Mouse (Mus musculus) myocyte (in vitro differentiated cells): ENCODE data around the gene Gm4737.

Source experiments
- CEBPB ChIP-seq: IDR thresholded peaks from 2 replicates; pipeline ENCODE4 v1.6.1; 2011; ENCODE audit warnings: mild to moderate bottlenecking, moderate library complexity; ENCODE audit not compliant: poor library complexity, insufficient read depth, severe bottlenecking
- E2F4 ChIP-seq: IDR thresholded peaks from one replicate; pipeline ENCODE4 v1.6.1; 2011; ENCODE audit warnings: mild to moderate bottlenecking, control low read depth, moderate library complexity; ENCODE audit not compliant: insufficient read depth
- MAX ChIP-seq: IDR thresholded peaks from one replicate; pipeline ENCODE4 v1.6.1; 2011; ENCODE audit warnings: low read depth, mild to moderate bottlenecking, control low read depth
- MYOD1 ChIP-seq, 3 experiments: IDR thresholded peaks; one replicate each; pipeline ENCODE4 v1.6.1; 2011; ENCODE audit warnings: control low read depth in 2 of 3, low read depth in 2 of 3, mild to moderate bottlenecking in 2 of 3, moderate library complexity in 1 of 3; ENCODE audit not compliant: insufficient read length in 2 of 3, control insufficient read depth in 1 of 3
- MYOG ChIP-seq, 3 experiments: IDR thresholded peaks; one replicate each; pipeline ENCODE4 v1.6.1; 2011; ENCODE audit warnings: control low read depth in 2 of 3, low read depth in 2 of 3, mild to moderate bottlenecking in 2 of 3; ENCODE audit not compliant: insufficient read length in 2 of 3, control insufficient read depth in 1 of 3, insufficient read depth in 1 of 3
- POLR2A ChIP-seq: IDR thresholded peaks from one replicate; pipeline ENCODE4 v1.6.1; 2011; ENCODE audit warnings: low read depth, mild to moderate bottlenecking, control low read depth, moderate library complexity; ENCODE audit not compliant: insufficient read length
- POLR2AphosphoS2 ChIP-seq: IDR thresholded peaks from one replicate; pipeline ENCODE4 v1.6.1; 2011; ENCODE audit warnings: low read depth, control low read depth; ENCODE audit not compliant: insufficient read length
- REST ChIP-seq: IDR thresholded peaks from one replicate; pipeline ENCODE4 v1.6.1; 2011; ENCODE audit warnings: mild to moderate bottlenecking, control low read depth, moderate library complexity; ENCODE audit not compliant: insufficient read depth, insufficient read length
- SRF ChIP-seq: IDR thresholded peaks from one replicate; pipeline ENCODE4 v1.6.1; 2011; ENCODE audit warnings: low read depth; ENCODE audit not compliant: control insufficient read depth, insufficient read length
- TCF12 ChIP-seq: IDR thresholded peaks from one replicate; pipeline ENCODE4 v1.6.1; 2011; ENCODE audit warnings: mild to moderate bottlenecking, control low read depth; ENCODE audit not compliant: poor library complexity, insufficient read depth, severe bottlenecking
- TCF3 ChIP-seq: IDR thresholded peaks from one replicate; pipeline ENCODE4 v1.6.1; 2011; ENCODE audit warnings: low read depth, control low read depth; ENCODE audit not compliant: insufficient read length
- USF1 ChIP-seq: IDR thresholded peaks from one replicate; pipeline ENCODE4 v1.6.1; 2011; ENCODE audit warnings: low read depth, mild to moderate bottlenecking, control low read depth, moderate library complexity

DNA sequence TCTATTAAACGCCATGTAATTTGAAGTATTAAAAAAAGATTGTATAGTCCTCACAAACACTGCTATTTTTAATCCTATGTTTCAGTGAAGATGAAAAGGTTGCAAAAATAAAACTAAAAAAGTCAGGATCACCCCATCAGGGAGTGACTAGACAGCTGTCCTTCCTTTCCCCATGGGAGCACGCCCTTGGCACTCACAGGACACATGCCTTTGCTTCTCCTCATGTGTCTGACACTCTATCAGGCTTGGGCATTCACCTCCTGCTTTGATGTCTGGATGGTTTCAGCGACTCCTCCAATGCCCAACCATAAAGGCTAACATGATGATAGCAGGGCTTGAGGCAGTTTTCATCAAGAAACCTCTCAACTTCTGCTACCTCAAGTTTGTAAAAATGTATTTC is 12.1 kb upstream of the Gm4737 start:
- TF ChIP-seq MYOD1 (IDR thresholded peaks at IDR 0.05; ENCODE audit: control insufficient read depth in 1 of 3, insufficient read length in 2 of 3, low read depth in 2 of 3) (peak in 1 of 3 experiments; percentile 36), MAX (no peak), POLR2AphosphoS2 (no peak), POLR2A (no peak), TCF12 (no peak), CEBPB (no peak), E2F4 (no peak), SRF (no peak), USF1 (no peak), REST (no peak), MYOG (IDR thresholded peaks at IDR 0.05; ENCODE audit: control insufficient read depth in 1 of 3, insufficient read depth in 1 of 3, insufficient read length in 2 of 3, low read depth in 2 of 3) (peak in 2 of 3 experiments; percentile 3 to 33), TCF3 (no peak)
